Mouse (Mus musculus): ENCODE data around the gene BC024978.
"Not testable (repeated sequence)": the region's sequence is repeated elsewhere in the genome, so short reads cannot be mapped to it uniquely, and the experiment has no call there.

Gene BC024978

DNA sequence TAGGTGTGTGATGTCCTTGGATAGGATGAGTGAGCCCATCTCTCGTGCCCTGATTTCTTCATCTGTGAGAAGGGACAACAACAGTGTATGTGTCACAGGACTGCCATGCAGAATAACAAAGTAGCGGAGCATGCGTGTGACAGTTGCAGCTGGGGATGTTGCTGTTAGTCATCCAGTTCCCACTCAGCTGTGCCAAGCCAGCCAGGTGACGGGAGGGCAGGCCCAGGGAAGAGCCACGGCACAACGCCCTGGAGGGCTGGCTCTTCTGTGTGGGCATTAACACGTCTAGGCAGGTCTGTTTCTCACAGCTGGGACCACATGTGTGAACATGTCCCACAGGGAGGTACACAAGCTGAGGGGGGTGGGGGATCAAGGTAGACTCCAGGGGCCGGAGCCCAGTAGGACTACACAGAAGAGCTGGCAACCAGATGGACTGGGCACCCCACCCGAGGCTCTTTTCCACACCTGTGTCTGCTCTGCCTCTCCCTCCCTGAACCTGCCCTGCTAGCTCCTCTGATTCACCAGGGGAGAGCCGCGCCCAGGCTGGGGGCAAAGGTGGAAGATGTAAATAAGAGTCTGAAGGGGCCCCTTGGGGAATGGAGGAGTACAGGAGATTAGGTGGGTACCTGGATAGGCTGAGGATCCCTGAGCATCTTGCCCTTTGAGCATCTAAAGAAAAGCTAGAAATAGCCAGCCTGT is 29.4 kb downstream of the BC024978 start:
- no peak for DNase-seq (ENCODE audit: extremely low spot score)

DNA sequence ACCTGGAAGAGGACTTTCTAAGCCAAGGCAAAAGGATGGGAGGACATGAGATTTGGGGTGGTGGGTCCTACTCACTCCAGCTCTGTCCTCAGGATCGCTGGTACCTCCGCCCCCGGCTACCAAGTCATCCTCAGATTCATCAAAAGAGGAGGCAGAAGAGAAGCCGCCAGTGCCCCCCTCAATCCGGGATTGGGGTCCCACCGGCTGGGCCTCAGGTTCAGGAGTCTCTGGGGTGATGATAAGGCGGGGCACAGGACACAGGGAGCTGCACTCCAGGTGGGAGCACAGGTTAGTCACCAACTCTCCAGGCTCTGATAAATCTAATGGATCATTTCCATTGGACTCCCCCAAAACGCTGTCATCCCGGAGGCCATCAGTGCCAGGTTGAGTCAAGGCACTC is 31.7 kb downstream of the BC024978 start:
- no peak for DNase-seq (ENCODE audit: extremely low spot score)

DNA sequence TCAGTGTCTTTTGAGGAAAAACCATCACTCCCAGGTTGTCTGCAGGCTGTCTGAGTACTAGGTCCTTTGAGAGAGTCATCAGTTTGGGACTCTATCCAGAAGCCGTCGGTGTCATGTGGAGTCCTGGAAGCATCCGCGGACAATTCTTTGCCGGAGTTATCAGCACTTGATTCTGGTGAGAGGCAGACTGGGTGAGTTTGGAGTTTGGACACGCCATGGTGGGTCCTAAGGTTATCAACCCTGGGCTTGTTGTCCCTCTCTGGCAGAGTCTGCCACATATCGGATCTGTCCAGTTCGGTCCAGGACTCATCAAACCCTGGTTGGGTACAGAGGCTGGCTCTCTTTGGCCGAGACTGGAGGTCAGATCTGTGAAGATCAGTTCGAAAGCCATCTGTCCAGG is 32.1 kb downstream of the BC024978 start:
- DNase-seq (ENCODE audit: extremely low spot score): no peak

DNA sequence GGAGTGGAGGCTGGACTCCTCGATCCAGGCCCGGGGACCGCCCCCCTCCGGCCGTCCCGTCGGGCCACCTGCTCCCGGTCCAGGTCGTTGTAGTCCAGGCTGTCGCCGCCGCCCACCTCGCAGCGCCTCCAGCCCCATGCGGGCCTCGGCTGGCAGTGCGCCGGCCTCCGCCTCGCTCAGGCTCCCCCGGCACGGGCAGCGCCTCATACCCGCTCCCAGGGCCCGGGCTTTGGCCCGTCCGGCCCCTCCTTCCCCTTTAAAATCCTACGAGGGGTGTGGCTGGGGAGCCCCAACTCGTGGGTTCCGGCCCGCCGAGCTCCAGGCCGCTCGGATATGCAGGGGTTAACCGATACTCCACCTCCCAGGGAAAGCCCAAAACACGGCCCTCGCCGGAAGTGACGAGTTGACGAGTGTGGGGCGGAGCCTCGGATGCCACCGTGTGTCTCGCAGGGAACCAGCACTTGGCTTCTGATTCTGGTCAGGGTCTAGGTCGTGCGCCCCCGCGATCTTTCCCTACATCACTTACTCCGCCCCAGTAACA is 32.8 kb downstream of the BC024978 start, which contains the start of gene Itpkc:
Gene Itpkc (minus strand): TSS at position 381 of the 541 bp plus-strand sequence.
- DNase-seq (ENCODE audit: extremely low spot score): peak; percentile 95

DNA sequence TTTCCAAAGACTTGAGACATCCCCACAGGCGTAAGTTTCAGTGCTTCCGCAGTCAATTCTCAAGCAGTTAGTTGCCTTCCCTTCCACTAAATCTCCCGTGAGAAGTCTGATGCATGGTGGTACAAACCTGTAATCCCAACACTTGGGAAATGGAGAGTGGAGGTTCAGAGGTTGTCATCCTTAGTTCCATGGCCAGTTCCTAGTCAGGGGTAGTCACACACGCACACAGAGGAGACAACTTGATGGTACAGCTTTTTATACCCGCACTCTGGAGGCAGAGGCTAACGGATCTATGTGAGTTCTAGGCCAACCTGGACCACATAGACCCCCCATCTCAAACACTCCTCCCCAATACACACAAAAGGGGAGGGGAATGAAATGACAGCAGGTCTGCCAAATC is 33.3 kb downstream of the BC024978 start:
- no peak for DNase-seq (ENCODE audit: extremely low spot score)

DNA sequence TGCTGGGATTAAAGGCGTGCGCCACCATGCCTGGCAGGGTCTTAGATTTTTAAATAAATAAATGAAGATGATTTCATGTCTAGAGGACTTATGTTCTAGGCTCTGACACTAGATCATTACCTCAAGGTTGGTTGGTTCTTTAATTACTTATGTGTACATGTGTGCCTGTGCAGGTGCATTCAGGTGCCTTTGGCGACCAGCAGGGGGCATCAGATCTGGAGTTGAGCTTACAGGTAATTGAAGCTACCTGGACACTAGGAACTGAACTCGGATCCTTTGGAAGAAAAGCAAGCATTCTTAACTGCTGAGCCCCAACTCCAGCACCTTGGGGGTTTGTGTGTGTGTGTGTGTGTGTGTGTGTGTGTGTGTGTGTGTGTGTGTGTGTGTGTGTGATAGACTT is 35.2 kb downstream of the BC024978 start:
- DNase-seq (ENCODE audit: extremely low spot score): no peak

DNA sequence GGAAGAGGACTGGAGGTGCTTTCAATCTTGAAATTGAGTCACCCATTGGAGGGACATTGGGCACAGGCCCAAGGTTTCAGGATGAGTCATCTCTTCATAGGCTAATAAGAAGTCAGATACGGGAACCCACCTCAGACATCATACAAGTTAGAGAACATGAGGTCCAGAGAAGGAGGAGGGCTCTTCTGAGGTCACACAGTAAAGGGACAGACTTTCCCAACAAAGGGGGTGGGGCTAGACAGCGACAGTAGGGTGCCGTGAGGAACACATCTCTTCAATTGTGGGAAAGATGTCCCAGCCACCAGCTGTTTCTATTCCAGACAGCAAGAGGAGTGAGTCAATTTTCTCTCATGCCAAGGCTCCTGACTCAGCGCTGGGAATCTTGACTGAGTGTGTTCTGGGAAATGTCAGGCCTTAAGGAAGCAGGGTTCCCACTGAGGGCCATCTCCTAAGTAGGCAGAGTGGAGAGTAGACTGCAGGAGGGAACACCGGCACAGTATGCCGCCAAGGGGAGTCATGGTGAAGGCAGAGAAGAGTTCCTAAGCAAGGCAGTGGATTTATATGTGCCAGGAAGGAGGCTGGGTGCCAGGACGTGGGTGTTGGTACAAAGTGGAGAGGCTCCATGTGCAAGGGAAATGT is 36.2 kb downstream of the BC024978 start:
- no peak for DNase-seq (ENCODE audit: extremely low spot score)

DNA sequence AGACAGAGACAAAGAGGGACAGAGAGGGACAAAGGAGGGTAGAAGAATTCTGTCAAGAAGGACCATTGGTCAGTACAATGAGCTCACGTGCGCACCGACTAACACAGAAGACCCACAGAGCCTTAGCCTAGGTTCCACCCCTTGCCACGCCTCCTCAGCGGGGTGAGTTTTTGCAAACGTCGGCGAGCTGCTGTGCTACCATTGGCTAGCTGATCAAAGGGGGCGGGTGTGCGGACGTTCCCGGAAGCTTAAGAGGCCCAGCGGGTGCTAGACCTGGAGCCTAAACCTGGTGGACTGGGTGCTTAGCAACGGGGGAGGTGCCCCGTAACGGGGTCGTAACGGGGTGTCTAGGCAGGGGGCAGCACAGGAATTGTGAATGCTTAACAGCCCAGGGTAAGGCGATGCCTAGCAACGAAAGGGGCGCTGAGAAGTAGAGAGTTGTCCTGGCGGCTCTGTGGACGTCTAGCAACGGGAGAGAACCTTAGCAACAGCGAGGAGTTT is 37.2 kb downstream of the BC024978 start, which contains the start of gene Coq8b:
Gene Coq8b (plus strand): TSS at position 243 of the 501 bp plus-strand sequence.
- DNase-seq (ENCODE audit: extremely low spot score): peak; percentile 96

DNA sequence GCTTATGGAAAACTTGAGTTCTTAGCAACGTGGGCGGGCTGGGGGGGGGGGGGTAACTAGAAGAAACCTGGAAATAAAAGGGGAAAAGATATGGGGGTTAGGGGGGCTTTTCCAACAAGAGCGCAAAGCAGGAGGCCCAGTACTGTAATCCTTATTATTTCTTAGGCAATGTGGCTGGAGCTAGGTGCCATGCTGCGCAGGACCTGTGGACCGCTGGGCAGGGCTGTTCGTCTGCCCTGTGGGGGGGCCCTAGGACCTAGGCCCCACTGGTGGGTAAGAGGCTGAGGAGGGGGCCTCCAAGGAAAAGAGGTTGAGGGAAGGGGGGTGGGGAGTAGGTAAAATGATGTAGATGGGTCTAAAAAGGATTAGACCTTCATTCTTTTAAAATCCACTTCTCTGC is 37.7 kb downstream of the BC024978 start:
- DNase-seq (ENCODE audit: extremely low spot score): no peak

DNA sequence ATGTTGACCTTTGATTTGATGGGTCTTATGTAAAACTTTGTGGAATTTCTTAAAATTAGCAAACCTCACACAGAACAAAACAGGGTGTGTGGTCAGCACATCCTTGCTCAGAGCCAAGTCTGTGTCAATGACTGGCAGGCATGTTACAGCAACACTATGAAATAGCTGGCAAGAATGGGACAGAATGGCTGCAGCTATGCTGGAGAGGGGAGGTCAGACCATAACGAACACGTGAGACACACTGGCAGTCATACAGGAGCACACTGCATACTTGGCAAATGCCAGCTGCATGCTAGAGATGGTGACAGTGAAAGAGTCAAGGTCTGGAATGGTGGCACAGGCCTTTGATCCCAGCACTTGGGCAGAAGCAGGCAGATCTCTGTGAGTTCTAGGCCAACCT is 40.1 kb downstream of the BC024978 start:
- no peak for DNase-seq (ENCODE audit: extremely low spot score)

DNA sequence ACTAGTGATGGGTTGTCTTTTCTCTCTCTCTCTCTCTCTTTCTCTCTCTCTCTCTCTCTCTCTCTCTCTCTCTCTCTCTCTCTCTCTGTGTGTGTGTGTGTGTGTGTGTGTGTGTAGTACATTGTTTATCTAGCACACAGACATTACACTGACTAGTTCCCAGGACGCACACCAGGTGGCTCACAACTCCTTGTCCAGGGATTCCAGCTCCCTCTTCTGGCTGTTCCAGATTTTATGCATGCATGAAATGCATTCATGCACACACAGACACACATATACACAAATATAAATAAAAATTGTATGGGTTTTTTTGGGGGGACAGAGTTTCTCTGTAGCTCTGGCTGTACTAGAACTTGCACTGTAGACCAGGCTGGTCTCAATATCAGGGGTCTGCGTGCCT is 41.9 kb downstream of the BC024978 start:
- no peak for DNase-seq (ENCODE audit: extremely low spot score)

DNA sequence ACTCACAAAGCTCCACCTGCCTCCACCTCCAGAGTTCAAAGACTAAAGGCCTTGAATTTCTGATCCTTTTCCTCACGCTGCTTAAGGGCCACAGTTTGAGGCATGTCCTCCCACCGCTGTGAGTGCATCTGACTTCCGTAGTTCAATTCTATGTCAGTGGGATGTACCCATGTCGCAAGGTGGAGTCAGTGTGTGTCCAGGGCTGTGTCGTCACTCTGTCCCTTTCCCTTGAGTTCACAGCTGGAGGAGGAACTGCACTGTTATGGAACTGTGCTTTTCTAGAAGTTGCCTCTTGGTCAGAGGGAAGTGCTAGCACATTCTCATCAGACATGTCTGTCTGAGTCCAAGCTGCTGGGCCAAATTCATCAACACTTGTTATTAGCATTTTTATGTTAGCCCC is 43.0 kb downstream of the BC024978 start:
- DNase-seq (ENCODE audit: extremely low spot score): no peak

DNA sequence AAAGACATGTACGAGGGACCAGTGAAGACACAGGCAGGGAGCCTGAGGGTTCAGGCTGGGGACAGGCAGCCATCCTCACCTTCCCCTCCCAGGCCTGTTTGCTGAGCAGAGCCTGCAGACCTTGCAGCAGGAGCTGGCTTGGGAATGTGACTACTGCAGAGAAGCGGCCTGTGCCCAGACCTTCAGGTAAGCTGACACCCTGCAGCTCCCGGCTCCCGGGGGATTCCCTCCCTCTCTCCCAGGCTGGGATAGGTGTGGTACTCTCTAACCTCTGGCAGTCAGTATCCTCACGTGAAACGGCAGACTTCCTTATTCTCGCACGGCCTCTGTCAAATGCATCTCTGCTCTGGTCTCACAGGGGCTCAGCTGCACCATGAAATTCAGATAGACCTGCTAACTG is 47.6 kb downstream of the BC024978 start:
- DNase-seq (ENCODE audit: extremely low spot score): no peak

DNA sequence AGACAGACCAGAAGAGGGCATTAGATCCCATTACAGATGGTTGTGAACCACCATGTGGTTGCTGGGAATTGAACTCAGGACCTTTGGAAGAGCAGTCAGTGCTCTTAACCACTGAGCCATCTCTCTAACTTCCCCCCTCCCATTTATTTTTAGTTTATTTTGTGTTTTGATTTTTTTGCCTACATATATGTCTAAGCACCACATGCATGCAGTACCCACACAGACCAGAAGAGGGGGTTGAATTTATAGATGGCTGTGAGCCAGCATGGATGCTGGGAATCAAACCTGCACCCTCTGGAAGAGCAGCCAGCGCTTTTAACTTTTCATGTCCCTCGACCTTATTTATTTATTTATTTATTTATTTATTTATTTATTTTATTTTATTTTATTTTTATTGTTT is 48.5 kb downstream of the BC024978 start:
- not testable (repeated sequence) for DNase-seq (ENCODE audit: extremely low spot score)

DNA sequence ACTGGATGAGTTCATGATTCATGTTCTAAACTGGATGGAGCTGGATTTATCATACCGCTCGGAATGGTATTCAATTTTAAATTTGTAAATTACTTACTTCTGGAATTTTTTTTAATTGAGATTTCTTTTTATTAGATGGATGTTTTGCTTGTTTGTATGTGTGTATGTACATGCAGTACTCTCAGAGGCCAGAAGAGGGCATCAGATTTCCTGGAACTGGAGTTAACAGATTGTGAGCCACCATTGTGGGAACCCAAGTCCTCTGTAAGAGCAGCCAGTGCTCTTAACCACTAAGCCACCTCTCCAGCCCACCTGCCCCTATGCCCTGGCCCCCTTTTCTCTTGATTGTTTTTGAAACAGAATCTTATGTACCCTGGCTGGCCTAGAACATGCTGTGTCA is 53.6 kb downstream of the BC024978 start:
- no peak for DNase-seq (ENCODE audit: extremely low spot score)

DNA sequence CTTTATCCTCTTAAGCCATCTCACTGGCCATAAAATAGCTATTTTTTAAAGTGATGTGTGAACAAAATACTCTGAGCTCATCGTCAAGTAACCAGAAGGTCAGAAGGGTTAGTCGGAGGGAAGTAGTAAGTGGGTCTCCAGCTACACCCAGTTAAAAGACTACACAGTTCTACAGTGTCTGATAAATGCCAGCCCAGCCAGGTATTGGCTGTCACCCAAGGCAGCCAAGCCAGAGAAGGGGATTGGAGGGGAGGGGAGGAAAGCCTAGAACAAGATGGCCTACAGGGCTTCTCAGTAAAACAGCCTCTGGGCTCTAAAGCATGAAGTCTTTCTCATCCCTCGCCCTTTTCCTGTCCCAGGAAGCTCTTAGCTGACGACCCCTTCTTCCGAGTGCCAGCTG is 54.3 kb downstream of the BC024978 start:
- DNase-seq (ENCODE audit: extremely low spot score): no peak

DNA sequence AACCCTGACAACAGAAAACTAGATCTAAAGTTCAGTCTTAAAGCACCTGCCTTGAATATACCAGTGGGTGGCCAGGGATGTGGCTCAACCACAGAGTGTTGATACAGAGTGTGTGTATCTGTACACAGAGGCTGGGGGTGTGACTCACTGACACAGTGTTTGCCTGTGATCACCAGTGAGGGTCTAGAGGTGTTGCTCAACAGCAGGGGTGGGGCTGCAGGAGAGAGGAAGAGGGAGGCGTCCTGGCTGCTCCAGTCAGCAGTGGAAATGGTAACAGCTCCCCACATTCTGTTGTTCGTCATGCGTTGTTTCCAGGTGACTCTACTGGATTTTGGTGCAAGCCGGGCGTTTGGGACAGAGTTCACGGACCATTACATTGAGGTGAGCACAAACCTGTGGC is 56.4 kb downstream of the BC024978 start:
- DNase-seq (ENCODE audit: extremely low spot score): no peak

DNA sequence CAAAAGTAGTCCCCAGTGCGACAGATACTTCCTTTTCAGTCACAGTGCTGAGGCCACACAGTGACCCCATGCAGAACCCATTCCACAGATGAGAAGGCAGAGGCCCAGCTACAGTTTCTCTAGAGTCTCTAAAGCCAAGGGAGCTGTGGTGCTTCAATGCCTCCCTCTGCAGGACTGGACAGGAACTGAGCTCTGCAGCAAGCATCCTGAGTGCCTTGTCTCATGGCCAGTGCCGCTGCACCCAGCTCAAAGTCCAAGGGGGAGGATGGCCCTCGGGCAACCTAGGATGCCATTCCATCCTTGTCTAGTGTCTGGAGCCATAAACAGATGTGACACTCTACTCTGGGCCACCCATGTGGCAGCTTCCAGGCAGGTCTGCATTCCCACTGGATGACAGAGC is 60.1 kb downstream of the BC024978 start:
- DNase-seq (ENCODE audit: extremely low spot score): no peak

DNA sequence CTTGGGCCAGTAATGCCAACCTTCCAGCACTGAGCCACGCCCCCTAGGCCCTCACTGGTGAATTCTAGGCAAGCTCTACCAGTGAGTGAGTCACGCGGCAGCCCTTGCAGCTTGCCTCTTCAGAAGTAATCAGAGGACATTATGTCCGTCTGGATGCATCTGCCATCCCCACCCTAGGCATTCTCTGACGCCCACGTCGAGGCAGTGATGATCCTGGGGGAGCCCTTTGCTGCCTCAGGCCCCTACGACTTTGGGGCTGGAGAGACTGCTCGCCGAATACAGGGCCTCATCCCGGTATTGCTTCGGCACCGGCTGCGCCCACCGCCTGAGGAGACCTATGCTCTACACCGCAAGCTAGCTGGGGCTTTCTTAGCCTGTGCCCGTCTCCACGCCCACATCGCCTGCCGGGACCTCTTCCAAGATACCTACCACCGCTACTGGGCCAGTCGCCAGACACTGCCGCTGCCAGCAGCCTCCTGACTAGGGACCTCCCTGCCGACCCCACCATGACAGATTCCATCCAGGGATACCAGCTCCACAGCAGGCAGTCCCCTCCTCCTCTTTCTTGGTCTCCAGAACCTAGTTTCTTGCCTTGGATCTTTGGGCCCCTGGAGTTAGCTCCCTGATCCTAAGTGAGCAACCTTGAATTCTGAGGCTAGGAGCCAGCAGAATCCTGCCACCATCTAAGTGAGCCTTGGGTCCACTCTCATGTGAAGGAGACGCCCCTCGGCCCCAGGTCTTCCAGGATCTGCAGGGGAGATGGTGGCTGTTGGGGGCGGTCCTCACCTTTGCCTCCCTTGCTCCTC is 61.7 kb downstream of the BC024978 start:
- DNase-seq (ENCODE audit: extremely low spot score): peak; percentile 28

DNA sequence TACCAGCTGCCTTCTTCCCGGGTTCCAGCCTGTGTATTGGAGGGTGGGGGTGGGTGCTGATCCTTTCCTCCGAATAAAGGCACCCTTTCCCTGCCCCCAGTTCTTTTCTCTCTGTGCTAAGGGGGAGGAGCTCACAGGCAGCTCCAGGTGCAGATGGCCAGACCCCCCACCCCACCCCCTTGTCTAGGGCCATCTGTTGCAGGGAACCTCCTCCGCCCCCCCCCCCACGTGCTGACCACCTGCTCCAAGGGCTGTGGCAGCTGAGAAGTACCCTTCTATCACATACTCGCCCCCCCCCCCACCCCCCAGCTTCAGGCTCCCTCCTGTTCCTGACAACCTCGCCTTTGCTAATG is 62.2 kb downstream of the BC024978 start:
- DNase-seq (ENCODE audit: extremely low spot score): peak; percentile 37

DNA sequence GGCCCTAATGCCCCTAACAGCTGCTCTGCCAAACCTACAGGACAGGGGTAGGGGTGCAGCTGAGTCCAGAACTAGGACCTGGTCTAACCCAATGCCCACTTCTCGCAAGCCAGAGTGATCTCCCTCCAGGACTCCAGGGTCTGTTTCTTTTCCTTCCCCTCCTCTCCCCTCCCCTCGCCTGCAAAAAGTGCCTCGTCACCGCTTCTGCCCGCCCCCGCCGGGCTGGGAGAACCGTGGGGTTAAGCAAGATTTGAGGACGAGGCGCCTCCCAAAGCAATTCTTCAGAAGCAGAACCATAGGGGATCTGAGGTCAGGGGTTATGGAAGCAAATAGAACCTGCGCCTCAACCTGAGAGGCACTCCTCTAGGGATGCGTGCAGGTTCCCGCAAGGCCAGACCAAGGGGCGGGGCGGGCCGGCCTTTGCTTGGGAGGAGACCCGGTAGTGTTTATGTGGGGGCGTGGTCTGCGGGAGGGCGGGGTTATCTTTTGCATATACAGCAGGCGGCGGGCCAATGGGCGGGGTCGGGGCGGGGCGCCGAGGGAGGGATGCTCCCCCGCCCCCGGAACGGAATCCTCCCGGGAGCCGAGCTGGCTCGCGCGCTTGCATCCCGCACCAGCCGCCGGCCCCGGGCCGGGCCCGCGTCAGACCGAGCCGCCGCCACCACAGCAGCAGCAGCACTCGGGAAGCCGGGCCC is 62.8 kb downstream of the BC024978 start, which contains the start of gene Numbl:
Gene Numbl (plus strand): TSS at position 229 of the 695 bp plus-strand sequence.
- DNase-seq (ENCODE audit: extremely low spot score): peak; percentile 97
